Mouse (Mus musculus): ENCODE measurements around the gene AI413582.

DNA sequence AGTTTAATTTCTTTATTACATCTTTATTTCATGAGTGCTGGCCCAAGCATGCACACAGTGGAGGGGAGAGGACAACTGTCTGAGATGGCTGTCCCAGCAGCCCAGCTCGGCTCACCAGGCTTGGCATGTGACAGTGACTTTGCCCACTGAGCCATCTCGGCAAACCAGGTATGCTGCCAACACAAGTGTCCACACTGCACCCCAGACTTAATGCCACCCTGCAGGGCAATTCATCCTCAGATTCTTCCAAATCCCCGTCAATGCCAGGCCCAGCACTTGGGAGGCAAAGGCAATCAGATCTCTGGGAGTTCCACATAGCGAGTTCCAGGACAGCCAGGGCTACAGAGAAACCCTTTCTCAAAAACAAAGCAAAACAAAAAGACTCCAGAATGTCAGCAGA, 47.5 kb upstream of the AI413582 start:
- TF ChIP-seq CTCF (IDR thresholded peaks at IDR 0.05) (no peak), EP300 (IDR thresholded peaks at IDR 0.05) (no peak)

Data from lung, postnatal 0 days (tissue).